Mouse (Mus musculus): ENCODE data around the gene 4930539E08Rik.

DNA sequence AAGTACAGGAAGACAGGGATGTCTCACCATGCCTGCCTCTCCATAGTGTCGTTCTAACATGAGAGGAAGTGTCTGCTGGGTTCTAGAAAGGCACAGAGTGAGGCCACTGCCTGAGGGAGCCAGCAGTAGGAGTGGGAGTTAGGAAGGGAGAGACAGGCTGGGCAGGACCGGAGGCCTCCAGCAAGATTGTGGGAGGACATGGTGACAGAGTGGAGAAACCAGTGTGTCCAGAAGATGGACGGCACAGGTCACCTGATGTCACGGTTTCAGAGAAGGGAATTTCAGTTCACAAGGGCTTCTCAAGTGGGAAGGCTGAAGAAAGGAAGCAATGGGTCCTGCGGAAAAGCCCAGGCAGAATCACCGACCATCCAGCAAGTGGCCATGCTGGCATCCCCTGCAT, 50.7 kb downstream of the 4930539E08Rik start:
- TF ChIP-seq CTCF (IDR thresholded peaks at IDR 0.05; ENCODE audit: low read depth, low read length): no peak
- TF ChIP-seq POLR2A (IDR thresholded peaks at IDR 0.05; ENCODE audit: borderline replicate concordance, low read depth, low read length): no peak

All from bone marrow macrophage, adult 2 months (primary cell).